Mouse (Mus musculus): Measurements from ENCODE around the gene Lysmd1. TPM values are rescaled to one million over a fixed set of nuclear protein-coding genes. Genes with fewer than 3 reads are reported as not detected.

Lysmd1 gene
- total RNA-seq, 2 experiments from 2014 or later = 5.3 to 6.0 TPM

DNA sequence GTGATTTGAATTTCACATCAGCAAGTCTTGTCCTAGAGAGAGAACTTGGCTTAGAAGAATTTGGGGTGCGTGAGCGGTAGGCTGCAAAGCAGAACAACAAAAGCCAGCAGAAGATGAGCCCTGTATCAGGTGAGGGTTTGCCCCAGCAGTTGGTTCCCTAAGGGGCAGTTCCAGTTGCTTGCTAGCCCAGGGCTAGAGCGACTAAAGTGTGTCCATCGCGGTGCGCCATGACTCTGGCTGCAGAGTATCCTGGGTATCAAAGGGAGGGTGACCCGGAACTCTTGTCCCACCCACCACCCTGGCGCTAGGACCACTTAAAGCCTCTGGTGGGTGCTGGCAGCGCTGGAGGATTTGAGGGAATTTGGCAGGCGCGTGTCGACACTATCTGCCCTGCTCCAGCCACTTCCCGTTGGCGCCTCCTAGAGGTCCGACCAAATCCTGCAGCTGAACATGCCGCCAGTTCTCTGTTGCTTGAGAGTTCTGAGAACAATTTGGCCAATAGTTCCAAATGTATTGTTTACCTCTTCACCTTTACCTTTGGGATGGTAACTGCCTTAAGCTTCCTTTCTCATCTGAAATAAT is 40.2 kb downstream of the Lysmd1 start:
- peak; percentile 95 for DNase-seq

GRCm38 (mm10) chr3:95176500-95176899 is 42.6 kb downstream of the Lysmd1 start:
- no peak for DNase-seq

DNA sequence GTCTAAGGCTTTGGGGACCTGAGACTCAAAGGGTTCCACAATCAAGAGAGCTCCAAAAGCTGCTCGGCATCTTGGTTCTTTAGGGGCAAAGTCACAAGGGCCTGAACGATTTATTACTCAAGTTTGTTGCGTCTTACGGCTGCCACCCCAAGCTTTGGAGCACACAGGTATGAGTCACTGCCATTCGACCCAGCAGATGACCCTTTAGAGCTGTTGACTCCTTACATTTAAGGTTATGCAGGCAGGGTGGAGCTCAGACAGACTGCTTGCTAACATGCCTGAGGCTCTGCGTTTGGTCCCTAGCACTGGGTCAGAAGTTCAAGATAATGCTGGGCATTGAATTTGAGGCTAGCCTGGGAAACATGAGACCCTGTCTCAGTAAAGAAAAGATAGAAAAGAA is 43.7 kb downstream of the Lysmd1 start:
- no peak for DNase-seq

DNA sequence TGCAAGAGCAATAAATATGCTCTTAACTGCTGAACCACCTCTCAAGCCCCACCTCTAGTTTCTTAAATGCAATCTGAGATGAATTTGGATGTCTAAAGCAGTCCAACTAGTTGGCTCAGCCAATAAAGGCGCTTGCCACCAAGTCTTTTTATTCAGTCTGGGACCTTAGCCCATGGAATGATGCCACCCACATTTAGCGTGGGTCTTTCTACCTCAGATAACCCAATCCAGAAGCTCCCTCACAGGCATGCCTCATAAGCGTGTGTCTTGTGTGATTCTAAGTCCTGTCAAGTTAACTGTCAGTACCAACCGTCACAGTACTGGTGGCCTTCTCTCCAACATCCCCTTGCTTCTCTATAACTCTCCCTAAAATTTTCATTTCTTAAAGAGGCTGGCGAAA is 45.1 kb downstream of the Lysmd1 start:
- DNase-seq = no peak

DNA sequence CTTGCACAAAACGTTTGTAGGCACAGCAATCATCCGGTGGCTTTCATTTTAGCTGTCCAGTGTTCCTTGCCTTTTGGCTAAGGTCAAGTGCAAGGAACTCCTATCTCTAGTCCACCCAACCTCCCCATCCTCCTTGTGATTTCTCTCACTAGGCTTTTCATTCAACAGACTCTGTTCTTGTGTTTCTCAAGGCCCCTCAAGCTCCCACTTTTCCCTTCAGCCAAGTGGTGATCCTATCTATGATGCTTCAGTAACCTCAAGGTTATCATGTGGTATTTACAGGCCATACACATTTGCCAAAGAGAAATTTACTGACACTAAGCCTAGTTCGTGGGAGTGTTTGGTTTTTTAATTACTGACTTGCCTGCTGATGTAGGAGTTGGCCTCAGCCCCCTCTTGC is 46.0 kb downstream of the Lysmd1 start:
- DNase-seq = no peak

DNA sequence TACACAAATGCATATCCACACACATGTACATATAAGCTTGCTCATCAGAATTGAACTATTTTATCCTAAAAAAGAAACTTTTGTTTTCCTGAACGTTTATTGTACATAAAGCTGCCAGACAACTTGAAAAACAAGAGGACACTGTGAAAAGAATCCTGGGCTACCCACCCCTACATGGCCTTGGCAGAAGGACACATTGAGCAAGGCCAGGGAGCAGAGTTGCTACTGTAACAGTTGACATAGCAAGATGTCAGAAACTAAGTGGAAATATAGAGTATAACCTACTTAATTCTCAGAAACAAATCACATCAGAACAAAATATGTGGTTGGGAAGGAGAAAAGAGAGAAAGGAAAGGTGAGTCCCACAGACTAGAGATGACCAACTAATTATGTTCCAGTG is 48.0 kb downstream of the Lysmd1 start:
- no peak for DNase-seq

GRCm38 (mm10) chr3:95184796-95185577 is 51.1 kb downstream of the Lysmd1 start:
- DNase-seq = no peak

- no peak for DNase-seq
Observed at GRCm38 (mm10) chr3:95186100-95186499, 52.2 kb downstream of the Lysmd1 start.

DNA sequence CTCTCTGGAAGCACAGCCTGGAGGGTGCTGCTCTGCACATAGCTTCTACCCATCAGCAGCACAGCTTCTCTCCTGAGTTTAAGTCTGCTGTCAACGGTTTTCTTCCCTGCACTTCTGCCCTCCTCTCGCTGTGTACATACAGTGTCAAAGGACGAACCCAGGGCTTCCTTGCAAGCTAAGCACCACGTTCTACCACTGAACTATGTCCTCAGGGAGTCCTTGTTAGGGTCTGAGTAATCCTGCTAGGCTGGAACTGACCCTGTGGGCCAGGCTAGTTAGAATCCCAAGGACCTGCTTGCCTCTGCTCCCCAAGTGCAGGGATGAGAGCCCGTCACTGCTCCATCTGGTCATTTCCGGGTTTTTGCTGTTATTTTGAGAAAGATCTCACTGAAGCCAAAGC is 53.0 kb downstream of the Lysmd1 start:
- DNase-seq = no peak

Small RNA genes within 50 kb of the gene (microRNA-seq; reads per million reads assigned to microRNA genes)
- 0 reads per million in 2 experiments for gene Mir8099-1

Other genes with a start within 250 kb of the Lysmd1 start
- 100 to 1,000 TPM; 297 to 299 TPM for gene Psmb4, start 247.1 kb upstream of the Lysmd1 start, total RNA-seq (2021)
- 10 to 100 TPM; 47.4 to 48.9 TPM for gene Selenbp1, start 201.0 kb upstream of the Lysmd1 start, total RNA-seq (2021)
- gene Rfx5, start 180.0 kb upstream of the Lysmd1 start, total RNA-seq (2021) = 10 to 100 TPM in 1 of 2 experiments, 1 to 10 TPM in 1; 9.3 to 11.9 TPM
- gene Pi4kb, start 159.4 kb upstream of the Lysmd1 start, total RNA-seq (2021) = 10 to 100 TPM; 33.4 to 36.5 TPM
- 10 to 100 TPM; 30.7 to 33.4 TPM for gene Zfp687, start 118.6 kb upstream of the Lysmd1 start, total RNA-seq (2021)
- 100 to 1,000 TPM; 145 to 147 TPM for gene Psmd4, start 91.5 kb upstream of the Lysmd1 start, total RNA-seq (2021)
- gene Pip5k1a, start 27.2 kb upstream of the Lysmd1 start, total RNA-seq (2021) = 10 to 100 TPM; 30.9 to 33.7 TPM
- 10 to 100 TPM; 48.4 to 51.8 TPM for gene Vps72, start 23.1 kb upstream of the Lysmd1 start, total RNA-seq (2021)
- gene Tmod4, start 9.6 kb upstream of the Lysmd1 start, total RNA-seq (2021) = 1 to 10 TPM; 3.2 to 3.4 TPM
- 10 to 100 TPM; 33.9 to 34.2 TPM for gene Scnm1, start 77 bp upstream of the Lysmd1 start, total RNA-seq (2021)
- gene Tnfaip8l2, start 8.3 kb downstream of the Lysmd1 start, total RNA-seq (2021) = 1 to 10 TPM in 1 of 2 experiments, under 1 TPM in 1; 0.54 to 1.2 TPM
- 1 to 10 TPM; 7.5 to 8.1 TPM for gene Sema6c, start 26.4 kb downstream of the Lysmd1 start, total RNA-seq (2021)
- gene Gabpb2, start 83.8 kb downstream of the Lysmd1 start, total RNA-seq (2021) = 10 to 100 TPM; 16.1 to 16.2 TPM
- gene Cdc42se1, start 94.6 kb downstream of the Lysmd1 start, total RNA-seq (2021) = 10 to 100 TPM; 45.2 to 45.9 TPM
- gene Mllt11, start 98.1 kb downstream of the Lysmd1 start, total RNA-seq (2021) = 1 to 10 TPM; 7.4 to 8.1 TPM
- under 1 TPM in 1 of 2 experiments, not detected in 1; 0.14 TPM for gene Gm128, start 107.5 kb downstream of the Lysmd1 start, total RNA-seq (2021)
- gene Bnipl, start 117.1 kb downstream of the Lysmd1 start, total RNA-seq (2021) = not detected
- 10 to 100 TPM; 23.1 to 28.0 TPM for gene Mindy1, start 147.3 kb downstream of the Lysmd1 start, total RNA-seq (2021)
- 10 to 100 TPM; 33.2 to 36.3 TPM for gene Prune1, start 148.0 kb downstream of the Lysmd1 start, total RNA-seq (2021)
- under 1 TPM; 0.14 to 0.24 TPM for gene Anxa9, start 173.1 kb downstream of the Lysmd1 start, total RNA-seq (2021)
- gene Cers2, start 180.7 kb downstream of the Lysmd1 start, total RNA-seq (2021) = 10 to 100 TPM; 67.2 to 69.6 TPM
- 10 to 100 TPM; 18.3 to 19.2 TPM for gene Setdb1, start 223.1 kb downstream of the Lysmd1 start, total RNA-seq (2021)

Measured in heart, postnatal 4 days (tissue).